Mouse (Mus musculus) forebrain, embryonic 10.5 days (tissue): ENCODE data around the gene Dusp8. TPM values are rescaled to one million over a fixed set of nuclear protein-coding genes. Genes with fewer than 3 reads are reported as not detected.
A peak's percentile ranks its signal among the peaks of the same experiment; 100 is the strongest.

Experiments used
- DNase-seq: peaks from one replicate; pipeline ENCODE4 v3.0.0-alpha.2; 2017; ENCODE audit warnings: low spot score; ENCODE audit errors: extremely low spot score
- H3K27ac ChIP-seq: fragments of 300-500 bp; sonication (generic); 2 replicates; pipeline ENCODE4 v1.5.1; 2016; ENCODE audit warnings: mild to moderate bottlenecking
- H3K27me3 ChIP-seq: fragments of 300-500 bp; sonication (generic); 2 replicates; pipeline ENCODE4 v1.6.1; 2016; ENCODE audit warnings: mild to moderate bottlenecking; ENCODE audit not compliant: poor library complexity, severe bottlenecking
- H3K36me3 ChIP-seq: fragments of 300-500 bp; sonication (generic); replicated peaks from 2 replicates; pipeline ENCODE4 v1.6.1; 2016; ENCODE audit warnings: mild to moderate bottlenecking, moderate library complexity
- H3K4me1 ChIP-seq: fragments of 300-500 bp; sonication (generic); 2 replicates; pipeline ENCODE4 v1.6.1; 2016
- H3K4me3 ChIP-seq: fragments of 300-500 bp; sonication (generic); 2 replicates; pipeline ENCODE4 v1.5.1; 2016; ENCODE audit warnings: mild to moderate bottlenecking, moderate library complexity
- H3K9me3 ChIP-seq: fragments of 300-500 bp; sonication (generic); 2 replicates; pipeline ENCODE4 v1.6.1; 2016; ENCODE audit warnings: mild to moderate bottlenecking, moderate library complexity
- WGBS: fragments of 180-500 bp; shearing (Covaris S2); methylation state at CpG from one replicate; pipeline ENCODE4 v1.1.7; 2016; 5-methylcytosine and 5-hydroxymethylcytosine counted together
- polyA plus RNA-seq: library from polyadenylated mRNA; unstranded; fragments of >200 nt; fragmentation: Nextera tagmentation; extraction: Ambion mirVana; gene quantifications from 2 replicates; pipeline ENCODE4 v1.2.1, GENCODE M21; 2016

Gene Dusp8
- polyA plus RNA-seq, 1 experiment from 2014 or later: 7.3 TPM

- peaks cover 96% of the 10 kb centered on the region for H3K27me3 ChIP-seq
Observed at GRCm38 (mm10) chr7:142094301-142095143, 1.1 kb downstream of the Dusp8 start.

GRCm38 (mm10) chr7:142093696-142094240 is 1.9 kb downstream of the Dusp8 start:
- Histone ChIP-seq H3K36me3 (no peaks in the 10 kb centered on the region), H3K4me1 (peaks cover 77% of the 10 kb centered on the region), H3K9me3 (no peaks in the 10 kb centered on the region), H3K4me3 (peak overlapping the region; percentile 74), H3K27me3 (peaks cover 98% of the 10 kb centered on the region), H3K27ac (peak overlapping the region; percentile 89; the same call in 1 of the 2 replicates)
- DNase-seq: no peak
- WGBS: 25% methylated on average over 6 of the region's 6 CpGs

More at GRCm38 (mm10) chr7:142094301-142095143, 1.1 kb downstream of the Dusp8 start:
- peak; percentile 43 for DNase-seq
- Histone ChIP-seq H3K4me1 (peaks cover 69% of the 10 kb centered on the region), H3K4me3 (peak overlapping the region; percentile 74), H3K36me3 (no peaks in the 10 kb centered on the region), H3K27ac (peak overlapping the region; percentile 89), H3K9me3 (no peaks in the 10 kb centered on the region)
- WGBS: 1% methylated on average over 89 of the region's 89 CpGs

GRCm38 (mm10) chr7:142092991-142093390 is 2.7 kb downstream of the Dusp8 start:
- Histone ChIP-seq H3K9me3 (no peaks in the 10 kb centered on the region), H3K4me3 (peak overlapping the region; percentile 74; the same call in 1 of the 2 replicates), H3K4me1 (peaks cover 84% of the 10 kb centered on the region), H3K27ac (no peak overlapping the region), H3K27me3 (peaks cover 99% of the 10 kb centered on the region), H3K36me3 (peaks cover 1% of the 10 kb centered on the region; the same call in 1 of the 2 replicates)
- 63% methylated on average over 1 of the region's 1 CpGs for WGBS
- DNase-seq: no peak

GRCm38 (mm10) chr7:142091848-142092247 is 3.8 kb downstream of the Dusp8 start:
- Histone ChIP-seq H3K27ac (no peak overlapping the region; the same call in 1 of the 2 replicates), H3K27me3 (peaks cover 99% of the 10 kb centered on the region), H3K36me3 (peaks cover 12% of the 10 kb centered on the region), H3K9me3 (no peaks in the 10 kb centered on the region), H3K4me1 (peaks cover 88% of the 10 kb centered on the region), H3K4me3 (peak overlapping the region; percentile 20; the same call in 1 of the 2 replicates)
- DNase-seq: no peak
- WGBS: 8% methylated on average over 4 of the region's 4 CpGs

- H3K36me3 ChIP-seq: peaks cover 29% of the 10 kb centered on the region
- H3K4me3 ChIP-seq: no peak overlapping the region; the same call in 1 of the 2 replicates
- no peak for DNase-seq
- 66% methylated on average over 17 of the region's 17 CpGs for WGBS
- H3K4me1 ChIP-seq: peaks cover 76% of the 10 kb centered on the region
- H3K9me3 ChIP-seq: no peaks in the 10 kb centered on the region
- H3K27me3 ChIP-seq: peaks cover 98% of the 10 kb centered on the region
- peak overlapping the region; percentile 58 for H3K27ac ChIP-seq
Observed at GRCm38 (mm10) chr7:142089648-142090447, 5.8 kb downstream of the Dusp8 start.

GRCm38 (mm10) chr7:142088886-142089285 is 6.8 kb downstream of the Dusp8 start:
- Histone ChIP-seq H3K4me1 (peaks cover 76% of the 10 kb centered on the region), H3K27ac (peak overlapping the region; percentile 58), H3K4me3 (0 out of 2 replicates have a peak overlapping the region, but pooled peaks have one; percentile 2), H3K27me3 (peaks cover 98% of the 10 kb centered on the region), H3K36me3 (peaks cover 29% of the 10 kb centered on the region), H3K9me3 (no peaks in the 10 kb centered on the region)
- WGBS: 2% methylated on average over 5 of the region's 5 CpGs
- DNase-seq: peak; percentile 60

GRCm38 (mm10) chr7:142087069-142087652 is 8.5 kb downstream of the Dusp8 start:
- Histone ChIP-seq H3K9me3 (no peaks in the 10 kb centered on the region), H3K27me3 (peaks cover 98% of the 10 kb centered on the region), H3K36me3 (peaks cover 44% of the 10 kb centered on the region), H3K4me1 (peaks cover 66% of the 10 kb centered on the region), H3K4me3 (no peak overlapping the region), H3K27ac (peak overlapping the region; percentile 56; the same call in 1 of the 2 replicates)
- WGBS: 95% methylated on average over 1 of the region's 1 CpGs
- no peak for DNase-seq

GRCm38 (mm10) chr7:142086159-142086905 is 9.3 kb downstream of the Dusp8 start:
- Histone ChIP-seq H3K9me3 (no peaks in the 10 kb centered on the region), H3K4me1 (peaks cover 63% of the 10 kb centered on the region), H3K36me3 (peaks cover 49% of the 10 kb centered on the region), H3K4me3 (no peak overlapping the region), H3K27ac (peak overlapping the region; percentile 56; the same call in 1 of the 2 replicates), H3K27me3 (peaks cover 98% of the 10 kb centered on the region)
- DNase-seq: no peak
- 89% methylated on average over 4 of the region's 4 CpGs for WGBS

GRCm38 (mm10) chr7:142084820-142085219 is 10.8 kb downstream of the Dusp8 start:
- Histone ChIP-seq H3K36me3 (peaks cover 54% of the 10 kb centered on the region), H3K27me3 (peaks cover 98% of the 10 kb centered on the region)

GRCm38 (mm10) chr7:142084395-142084794 is 11.2 kb downstream of the Dusp8 start:
- H3K36me3 ChIP-seq: peaks cover 54% of the 10 kb centered on the region
- peaks cover 44% of the 10 kb centered on the region for H3K4me1 ChIP-seq
- 17% methylated on average over 5 of the region's 5 CpGs for WGBS
- no peak overlapping the region for H3K4me3 ChIP-seq
- H3K9me3 ChIP-seq: no peaks in the 10 kb centered on the region
- H3K27ac ChIP-seq: no peak overlapping the region
- DNase-seq: no peak
- H3K27me3 ChIP-seq: peaks cover 98% of the 10 kb centered on the region

More at GRCm38 (mm10) chr7:142084820-142085219, 10.8 kb downstream of the Dusp8 start:
- no peak for DNase-seq
- WGBS: 59% methylated on average over 3 of the region's 3 CpGs
- no peak overlapping the region for H3K4me3 ChIP-seq
- no peak overlapping the region for H3K27ac ChIP-seq
- peaks cover 48% of the 10 kb centered on the region for H3K4me1 ChIP-seq
- H3K9me3 ChIP-seq: no peaks in the 10 kb centered on the region

GRCm38 (mm10) chr7:142083588-142084317 is 11.9 kb downstream of the Dusp8 start:
- H3K27me3 ChIP-seq: peaks cover 98% of the 10 kb centered on the region
- WGBS: 34% methylated on average over 12 of the region's 12 CpGs
- peaks cover 38% of the 10 kb centered on the region for H3K4me1 ChIP-seq
- no peaks in the 10 kb centered on the region for H3K9me3 ChIP-seq
- no peak overlapping the region for H3K4me3 ChIP-seq
- no peak overlapping the region for H3K27ac ChIP-seq
- H3K36me3 ChIP-seq: peaks cover 54% of the 10 kb centered on the region
- no peak for DNase-seq
